Comparison of ENCODE assay signal across 9 mouse cellular contexts in the genomic region with DNA sequence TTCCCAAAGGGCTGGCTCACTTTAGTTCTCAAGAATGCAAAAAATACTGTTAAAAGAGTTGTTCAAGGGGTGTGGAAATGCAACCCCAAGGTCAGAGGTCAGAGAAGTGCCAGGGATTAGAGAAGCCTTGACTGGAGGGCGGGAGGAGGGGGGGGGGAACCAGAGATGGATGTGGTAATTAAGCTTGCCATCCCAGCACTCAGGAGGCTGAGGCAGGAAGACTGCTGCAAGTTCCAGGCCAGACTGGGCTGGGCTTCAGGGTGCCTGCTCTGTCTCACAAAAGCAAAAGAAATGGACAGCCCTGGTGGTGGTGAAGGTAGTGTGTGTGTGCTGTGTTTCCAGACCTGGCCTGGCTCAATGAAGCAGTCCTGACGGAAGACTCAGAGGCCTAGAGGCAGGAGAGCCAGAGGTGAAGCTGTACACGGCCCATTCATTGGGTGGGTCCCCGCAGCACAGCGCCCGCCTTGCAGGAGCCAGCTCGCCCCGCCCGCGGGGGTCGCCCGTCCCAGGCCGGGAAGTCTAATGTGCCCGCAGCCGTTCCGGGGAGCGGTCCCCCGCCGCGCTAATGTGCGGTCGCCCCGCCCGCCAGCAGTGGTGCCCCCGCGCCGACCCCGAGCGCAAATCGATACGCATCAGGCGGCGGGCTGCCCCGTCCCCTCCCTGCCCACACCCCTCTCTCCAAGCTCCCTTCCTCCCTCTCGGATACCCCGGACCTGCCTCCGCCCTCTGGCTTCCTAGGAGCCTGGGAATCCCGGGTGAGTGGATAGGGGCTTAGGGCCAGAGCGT.
DNase-seq lines count a peak whose midpoint lies in the region; ATAC-seq and TF ChIP-seq lines count a peak whose summit lies in the region.
"Had no signal": no experiment of that assay in that cellular context is flagged by ENCODE, and none has a peak within 500 bp of the region (broad histone marks: within the 10 kb centered on the region; RNA-seq: fewer than 3 reads in every experiment).

No protein-coding gene starts in this region.

- no peaks in the 10 kb centered on the region for H3K36me3 ChIP-seq in hindbrain, embryonic 11.5 days (ENCODE audit: control insufficient read depth, insufficient read depth, low read length)
- no peaks in the 10 kb centered on the region for H3K36me3 ChIP-seq in liver, postnatal 0 days (replicated peaks; ENCODE audit: insufficient read depth, low read length)

- H3K27ac ChIP-seq in hindbrain, embryonic 11.5 days (ENCODE audit: low read depth, low read length): no peak overlapping the region
- no peak overlapping the region for H3K27ac ChIP-seq in liver, postnatal 0 days (ENCODE audit: low read depth)

- ATAC-seq in hindbrain, embryonic 11.5 days (ENCODE audit: low FRiP score): peak; percentile 73
- ATAC-seq in liver, postnatal 0 days: no peak

- 0 out of 2 replicates have a peak overlapping the region, but pooled peaks have one; percentile 2 for H3K9ac ChIP-seq in hindbrain, embryonic 11.5 days (ENCODE audit: low read depth, low read length)
- no peak overlapping the region for H3K9ac ChIP-seq in liver, postnatal 0 days (replicated peaks)

- H3K27me3 ChIP-seq in hindbrain, embryonic 11.5 days (ENCODE audit: control insufficient read depth, insufficient read depth, low read length): no peaks in the 10 kb centered on the region; the same call in 1 of the 2 replicates
- H3K27me3 ChIP-seq in liver, postnatal 0 days (ENCODE audit: insufficient read depth, low read length): peaks cover 23% of the 10 kb centered on the region; the same call in 1 of the 2 replicates

- no peak for TF ChIP-seq CTCF in liver, postnatal 0 days (IDR thresholded peaks at IDR 0.05; ENCODE audit: low read depth)

- peak; percentile 51 for DNase-seq in embryo, embryonic 10 days (ENCODE audit: low spot score)
- no peak for DNase-seq in embryo, embryonic 10.5 days (ENCODE audit: low spot score)
- peak; percentile 76 for DNase-seq in ES-CJ7 (ENCODE audit: low read depth, low spot score)
- DNase-seq in hindbrain, embryonic 11.5 days (ENCODE audit: low spot score): peak; percentile 49
- DNase-seq in liver, postnatal 0 days: no peak
- DNase-seq in frontal cortex, postnatal 14 days (ENCODE audit: low spot score in 2 of 2): no peak
- DNase-seq in frontal cortex, adult 2 months (ENCODE audit: extremely low spot score in 1 of 2, low spot score in 1 of 2): no peak
- no peak for DNase-seq in gastrocnemius, adult 18-20 months (ENCODE audit: low spot score)
- DNase-seq: adrenal gland, adult 8-10 months had no signal

- peak overlapping the region; percentile 22 for H3K4me3 ChIP-seq in hindbrain, embryonic 11.5 days (ENCODE audit: low read depth, low read length)
- H3K4me3 ChIP-seq in liver, postnatal 0 days (ENCODE audit: low read depth, low read length): no peak overlapping the region

- peak overlapping the region; percentile 40 for H3K4me2 ChIP-seq in hindbrain, embryonic 11.5 days (replicated peaks; ENCODE audit: low read depth, low read length)
- peak overlapping the region; percentile 26; the same call in 1 of the 2 replicates for H3K4me2 ChIP-seq in liver, postnatal 0 days (ENCODE audit: low read depth, low read length)

- 3% methylated on average over 35 of the region's 39 CpGs for WGBS in hindbrain, embryonic 11.5 days
- 7% methylated on average over 37 of the region's 39 CpGs for WGBS in liver, postnatal 0 days (ENCODE audit: insufficient replicate concordance)

- no peaks in the 10 kb centered on the region for H3K9me3 ChIP-seq in hindbrain, embryonic 11.5 days (ENCODE audit: control insufficient read depth, low read length)
- H3K9me3 ChIP-seq in liver, postnatal 0 days (ENCODE audit: low read length): no peaks in the 10 kb centered on the region

- no peak for TF ChIP-seq EP300 in liver, postnatal 0 days (IDR thresholded peaks at IDR 0.05; ENCODE audit: low read depth)

- no peaks in the 10 kb centered on the region; the same call in 1 of the 2 replicates for H3K4me1 ChIP-seq in hindbrain, embryonic 11.5 days (replicated peaks; ENCODE audit: control insufficient read depth, insufficient read depth, low read length)
- no peaks in the 10 kb centered on the region for H3K4me1 ChIP-seq in liver, postnatal 0 days (ENCODE audit: insufficient read depth)

Comparison
In these comparisons a context has a peak if more than half of its experiments do, and no peak if none do; other contexts are left out.
1. DNase-seq: peak in embryo, embryonic 10 days (single experiment), ES-CJ7 (single experiment) and hindbrain, embryonic 11.5 days (single experiment); none in embryo, embryonic 10.5 days (single experiment), liver, postnatal 0 days (single experiment), frontal cortex, postnatal 14 days (0 of 2), frontal cortex, adult 2 months (0 of 2) and gastrocnemius, adult 18-20 months (single experiment).